Mouse (Mus musculus): ENCODE data around the gene Mpc2. TPM values are rescaled to one million over a fixed set of nuclear protein-coding genes. Genes with fewer than 3 reads are reported as not detected.

The Mpc2 gene
- total RNA-seq (2017) = 63.1 and 72.4 TPM in 2 replicates

GRCm38 (mm10) chr1:165460360-165460800 is at the start of gene Mpc2, which contains the start of gene Dcaf6:
Gene Mpc2 (plus strand): TSS chr1:165460637.
Gene Dcaf6 (minus strand): TSS chr1:165460475.
- ATAC-seq (replicated peaks; ENCODE audit: low read depth, poor library complexity, severe bottlenecking) = peak; percentile 77

- no peak for ATAC-seq (replicated peaks; ENCODE audit: low read depth, poor library complexity, severe bottlenecking)
Measured at GRCm38 (mm10) chr1:165421357-165421915, 39.0 kb upstream of the Mpc2 start.

GRCm38 (mm10) chr1:165426254-165426653 is 34.2 kb upstream of the Mpc2 start:
- peak; percentile 65; the same call in 1 of the 2 replicates for ATAC-seq (replicated peaks; ENCODE audit: low read depth, poor library complexity, severe bottlenecking)

GRCm38 (mm10) chr1:165432883-165433282 is 27.6 kb upstream of the Mpc2 start:
- ATAC-seq (replicated peaks; ENCODE audit: low read depth, poor library complexity, severe bottlenecking) = no peak

- peak; percentile 58 for ATAC-seq (replicated peaks; ENCODE audit: low read depth, poor library complexity, severe bottlenecking)
Measured at GRCm38 (mm10) chr1:165438289-165439021, 22.0 kb upstream of the Mpc2 start.

- ATAC-seq (replicated peaks; ENCODE audit: low read depth, poor library complexity, severe bottlenecking) = no peak
Measured at GRCm38 (mm10) chr1:165440788-165441187, 19.6 kb upstream of the Mpc2 start.

GRCm38 (mm10) chr1:165441201-165441600 is 19.2 kb upstream of the Mpc2 start:
- no peak for ATAC-seq (replicated peaks; ENCODE audit: low read depth, poor library complexity, severe bottlenecking)

- ATAC-seq (replicated peaks; ENCODE audit: low read depth, poor library complexity, severe bottlenecking) = no peak
Measured at GRCm38 (mm10) chr1:165441719-165442118, 18.7 kb upstream of the Mpc2 start.

- no peak for ATAC-seq (replicated peaks; ENCODE audit: low read depth, poor library complexity, severe bottlenecking)
Measured at GRCm38 (mm10) chr1:165459041-165459502, 1.4 kb upstream of the Mpc2 start.

- peak; percentile 7; the same call in 1 of the 2 replicates for ATAC-seq (replicated peaks; ENCODE audit: low read depth, poor library complexity, severe bottlenecking)
Measured at GRCm38 (mm10) chr1:165459503-165460181, 795 bp upstream of the Mpc2 start.

- ATAC-seq (replicated peaks; ENCODE audit: low read depth, poor library complexity, severe bottlenecking) = peak; percentile 84
Measured at GRCm38 (mm10) chr1:165460801-165461377, 452 bp downstream of the Mpc2 start.

- no peak for ATAC-seq (replicated peaks; ENCODE audit: low read depth, poor library complexity, severe bottlenecking)
Measured at GRCm38 (mm10) chr1:165461681-165462080, 1.2 kb downstream of the Mpc2 start.

GRCm38 (mm10) chr1:165462861-165463260 is 2.4 kb downstream of the Mpc2 start:
- no peak for ATAC-seq (replicated peaks; ENCODE audit: low read depth, poor library complexity, severe bottlenecking)

GRCm38 (mm10) chr1:165464574-165464973 is 4.1 kb downstream of the Mpc2 start:
- ATAC-seq (replicated peaks; ENCODE audit: low read depth, poor library complexity, severe bottlenecking) = no peak

- ATAC-seq (replicated peaks; ENCODE audit: low read depth, poor library complexity, severe bottlenecking) = no peak
Measured at GRCm38 (mm10) chr1:165468971-165469370, 8.5 kb downstream of the Mpc2 start.

- ATAC-seq (replicated peaks; ENCODE audit: low read depth, poor library complexity, severe bottlenecking) = no peak
Measured at GRCm38 (mm10) chr1:165469717-165470116, 9.3 kb downstream of the Mpc2 start.

GRCm38 (mm10) chr1:165471490-165471889 is 11.1 kb downstream of the Mpc2 start:
- peak; percentile 65 for ATAC-seq (replicated peaks; ENCODE audit: low read depth, poor library complexity, severe bottlenecking)

- peak; percentile 29; the same call in 1 of the 2 replicates for ATAC-seq (replicated peaks; ENCODE audit: low read depth, poor library complexity, severe bottlenecking)
Measured at GRCm38 (mm10) chr1:165484688-165485233, 24.3 kb downstream of the Mpc2 start, which contains the start of gene Adcy10. Gene Adcy10 (plus strand): TSS chr1:165485183.

- ATAC-seq (replicated peaks; ENCODE audit: low read depth, poor library complexity, severe bottlenecking) = no peak
Measured at GRCm38 (mm10) chr1:165486108-165486507, 25.7 kb downstream of the Mpc2 start.

- ATAC-seq (replicated peaks; ENCODE audit: low read depth, poor library complexity, severe bottlenecking) = peak; percentile 68; the same call in 1 of the 2 replicates
Measured at GRCm38 (mm10) chr1:165489197-165489596, 28.8 kb downstream of the Mpc2 start.
